Mouse (Mus musculus) thymus, adult 2 months (tissue): ENCODE results near the gene Ttc13.

Source experiments
- CTCF ChIP-seq: fragments of 200-500 bp; IDR thresholded peaks from 2 replicates; pipeline ENCODE4 v1.5.1; 2012; ENCODE audit warnings: mild to moderate bottlenecking, control low read depth, low read length, moderate library complexity, borderline replicate concordance; ENCODE audit not compliant: control insufficient read depth, poor library complexity, insufficient read depth; ENCODE audit errors: extremely low read depth
- POLR2A ChIP-seq: fragments of 200-500 bp; IDR thresholded peaks from 2 replicates; pipeline ENCODE4 v1.6.1; 2012; ENCODE audit warnings: mild to moderate bottlenecking, low read length, control low read depth, moderate library complexity; ENCODE audit not compliant: control insufficient read depth, poor library complexity, insufficient read depth; ENCODE audit errors: extremely low read depth

DNA sequence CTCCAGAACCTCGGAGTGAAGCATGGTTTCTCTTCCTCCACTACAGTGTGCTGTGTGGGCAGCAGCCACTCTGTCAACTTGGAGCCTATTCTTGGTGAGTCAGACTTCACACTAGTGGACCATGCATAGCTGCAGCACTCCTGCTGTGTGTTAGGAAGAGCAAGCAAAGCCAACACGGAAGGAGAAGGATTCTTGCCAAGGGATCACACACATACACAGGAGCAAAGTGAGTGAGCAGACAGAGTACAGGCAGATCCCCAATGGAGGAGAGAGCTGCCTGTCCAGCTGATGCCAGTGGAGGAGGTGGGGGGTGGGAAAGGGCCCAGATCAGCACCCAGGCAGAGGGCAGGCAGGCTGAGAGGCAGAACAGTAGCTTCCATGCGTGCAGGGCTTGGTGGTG, 19.6 kb downstream of the Ttc13 start:
- TF ChIP-seq CTCF (no peak), POLR2A (no peak)
